Mouse (Mus musculus): ENCODE data around the gene Junb. TPM values are rescaled to one million over a fixed set of nuclear protein-coding genes. Genes with fewer than 3 reads are reported as not detected.

Gene Junb
- 6.0 and 6.5 TPM in 2 replicates for polyA plus RNA-seq (2016; fragmentation: Nextera tagmentation; extraction: Ambion mirVana)

- H3K9me3 ChIP-seq = no peaks in the 10 kb centered on the region
- H3K4me2 ChIP-seq (replicated peaks) = peak within 1 kb of the TSS; percentile 98
- H3K4me1 ChIP-seq = peaks cover 58% of the 10 kb centered on the region
- WGBS = under 1% methylated on average over 63 of the region's 63 CpGs
- peak within 1 kb of the TSS; percentile 51 for H3K4me3 ChIP-seq
- H3K27ac ChIP-seq (replicated peaks) = 0 out of 2 replicates have a peak within 1 kb of the TSS, but pooled peaks have one; percentile 20
- peak within 1 kb of the TSS; percentile 53 for H3K9ac ChIP-seq (replicated peaks)
- ATAC-seq (ENCODE audit: low FRiP score, low read depth) = peak; percentile 32; the same call in 1 of the 2 replicates
- H3K27me3 ChIP-seq = peaks cover 66% of the 10 kb centered on the region
- H3K36me3 ChIP-seq = peaks cover 18% of the 10 kb centered on the region
Observed at GRCm38 (mm10) chr8:84978248-84978940, at the start of gene Junb. TSS of gene Junb (minus strand) at chr8:84978718.

GRCm38 (mm10) chr8:85027922-85028321 lies 49.4 kb upstream of the Junb start:
- Histone ChIP-seq H3K27me3 (no peaks in the 10 kb centered on the region), H3K4me2 (replicated peaks) (peak overlapping the region; percentile 80), H3K4me1 (peaks cover 37% of the 10 kb centered on the region), H3K9me3 (no peaks in the 10 kb centered on the region), H3K9ac (replicated peaks) (peak overlapping the region; percentile 95), H3K4me3 (peak overlapping the region; percentile 82), H3K36me3 (peaks cover 48% of the 10 kb centered on the region), H3K27ac (replicated peaks) (no peak overlapping the region)
- no peak for ATAC-seq (ENCODE audit: low FRiP score, low read depth)
- 31% methylated on average over 2 of the region's 2 CpGs for WGBS

GRCm38 (mm10) chr8:85027516-85027855 lies 49.0 kb upstream of the Junb start:
- Histone ChIP-seq H3K4me3 (peak overlapping the region; percentile 82), H3K36me3 (peaks cover 48% of the 10 kb centered on the region), H3K4me2 (replicated peaks) (peak overlapping the region; percentile 80), H3K9me3 (no peaks in the 10 kb centered on the region), H3K4me1 (peaks cover 37% of the 10 kb centered on the region), H3K27me3 (no peaks in the 10 kb centered on the region), H3K9ac (replicated peaks) (peak overlapping the region; percentile 95), H3K27ac (replicated peaks) (peak overlapping the region; percentile 78)
- no peak for ATAC-seq (ENCODE audit: low FRiP score, low read depth)
- 2% methylated on average over 13 of the region's 13 CpGs for WGBS

GRCm38 (mm10) chr8:85026670-85027515 lies 48.4 kb upstream of the Junb start, which contains the start of gene Trir:
TSS of gene Trir (plus strand) at chr8:85026823.
- H3K36me3 ChIP-seq = peaks cover 48% of the 10 kb centered on the region

GRCm38 (mm10) chr8:85025098-85025932 lies 46.8 kb upstream of the Junb start, which contains the start of gene Asna1:
TSS of gene Asna1 (minus strand) at chr8:85025281.
- Histone ChIP-seq H3K27ac (replicated peaks) (peak within 1 kb of the TSS; percentile 77), H3K4me1 (peaks cover 40% of the 10 kb centered on the region), H3K4me2 (replicated peaks) (peak within 1 kb of the TSS; percentile 99), H3K9ac (replicated peaks) (peak within 1 kb of the TSS; percentile 76), H3K4me3 (peak within 1 kb of the TSS; percentile 78), H3K36me3 (peaks cover 50% of the 10 kb centered on the region), H3K9me3 (no peaks in the 10 kb centered on the region), H3K27me3 (no peaks in the 10 kb centered on the region)
- peak; percentile 85 for ATAC-seq (ENCODE audit: low FRiP score, low read depth)
- 7% methylated on average over 30 of the region's 30 CpGs for WGBS

More at GRCm38 (mm10) chr8:85026670-85027515, 48.4 kb upstream of the Junb start, which contains the start of gene Trir:
- H3K9me3 ChIP-seq = no peaks in the 10 kb centered on the region
- peak; percentile 80 for ATAC-seq (ENCODE audit: low FRiP score, low read depth)
- peak within 1 kb of the TSS; percentile 82 for H3K4me3 ChIP-seq
- H3K27ac ChIP-seq (replicated peaks) = peak within 1 kb of the TSS; percentile 78
- H3K27me3 ChIP-seq = no peaks in the 10 kb centered on the region
- WGBS = under 1% methylated on average over 62 of the region's 75 CpGs
- peak within 1 kb of the TSS; percentile 99 for H3K4me2 ChIP-seq (replicated peaks)
- peaks cover 37% of the 10 kb centered on the region for H3K4me1 ChIP-seq
- peak within 1 kb of the TSS; percentile 95 for H3K9ac ChIP-seq (replicated peaks)

- Histone ChIP-seq H3K27me3 (no peaks in the 10 kb centered on the region), H3K27ac (replicated peaks) (no peak overlapping the region), H3K4me3 (peak overlapping the region; percentile 78), H3K9ac (replicated peaks) (no peak overlapping the region), H3K9me3 (no peaks in the 10 kb centered on the region), H3K36me3 (peaks cover 51% of the 10 kb centered on the region), H3K4me2 (replicated peaks) (peak overlapping the region; percentile 99), H3K4me1 (peaks cover 33% of the 10 kb centered on the region)
- ATAC-seq (ENCODE audit: low FRiP score, low read depth) = no peak
- 93% methylated on average over 3 of the region's 3 CpGs for WGBS
Observed at GRCm38 (mm10) chr8:85023846-85024245, 45.3 kb upstream of the Junb start.

GRCm38 (mm10) chr8:85021514-85022055 lies 43.1 kb upstream of the Junb start:
- Histone ChIP-seq H3K4me1 (peaks cover 26% of the 10 kb centered on the region), H3K4me2 (replicated peaks) (no peak overlapping the region), H3K27me3 (no peaks in the 10 kb centered on the region), H3K9ac (replicated peaks) (no peak overlapping the region), H3K9me3 (no peaks in the 10 kb centered on the region), H3K36me3 (peaks cover 69% of the 10 kb centered on the region), H3K27ac (replicated peaks) (no peak overlapping the region), H3K4me3 (no peak overlapping the region)
- WGBS = 91% methylated on average over 3 of the region's 3 CpGs
- no peak for ATAC-seq (ENCODE audit: low FRiP score, low read depth)

GRCm38 (mm10) chr8:85017209-85017608 lies 38.7 kb upstream of the Junb start:
- H3K36me3 ChIP-seq = peaks cover 51% of the 10 kb centered on the region
- 29% methylated on average over 5 of the region's 5 CpGs for WGBS
- peaks cover 12% of the 10 kb centered on the region for H3K4me1 ChIP-seq
- no peak overlapping the region for H3K9ac ChIP-seq (replicated peaks)
- H3K4me2 ChIP-seq (replicated peaks) = no peak overlapping the region
- ATAC-seq (ENCODE audit: low FRiP score, low read depth) = no peak; the same call in 1 of the 2 replicates
- peaks cover 35% of the 10 kb centered on the region for H3K27me3 ChIP-seq
- H3K4me3 ChIP-seq = no peak overlapping the region
- no peak overlapping the region for H3K27ac ChIP-seq (replicated peaks)
- H3K9me3 ChIP-seq = no peaks in the 10 kb centered on the region

GRCm38 (mm10) chr8:85016724-85017123 lies 38.2 kb upstream of the Junb start:
- Histone ChIP-seq H3K9me3 (no peaks in the 10 kb centered on the region), H3K27ac (replicated peaks) (no peak overlapping the region), H3K36me3 (peaks cover 46% of the 10 kb centered on the region), H3K4me2 (replicated peaks) (no peak overlapping the region), H3K4me1 (peaks cover 12% of the 10 kb centered on the region), H3K27me3 (peaks cover 40% of the 10 kb centered on the region), H3K9ac (replicated peaks) (no peak overlapping the region), H3K4me3 (no peak overlapping the region)
- WGBS = 72% methylated on average over 10 of the region's 10 CpGs
- ATAC-seq (ENCODE audit: low FRiP score, low read depth) = no peak

GRCm38 (mm10) chr8:85014431-85014830 lies 35.9 kb upstream of the Junb start, which contains the start of gene Best2:
TSS of gene Best2 (minus strand) at chr8:85014531.
- 53% methylated on average over 1 of the region's 2 CpGs for WGBS

GRCm38 (mm10) chr8:85013230-85013840 lies 34.8 kb upstream of the Junb start:
- H3K9ac ChIP-seq (replicated peaks) = peak overlapping the region; percentile 44
- peak overlapping the region; percentile 36 for H3K4me3 ChIP-seq
- WGBS = 3% methylated on average over 26 of the region's 26 CpGs
- H3K36me3 ChIP-seq = peaks cover 13% of the 10 kb centered on the region
- peaks cover 9% of the 10 kb centered on the region for H3K4me1 ChIP-seq
- peak; percentile 52 for ATAC-seq (ENCODE audit: low FRiP score, low read depth)
- peaks cover 64% of the 10 kb centered on the region for H3K27me3 ChIP-seq
- H3K27ac ChIP-seq (replicated peaks) = no peak overlapping the region
- H3K9me3 ChIP-seq = no peaks in the 10 kb centered on the region
- peak overlapping the region; percentile 64 for H3K4me2 ChIP-seq (replicated peaks)

More at GRCm38 (mm10) chr8:85014431-85014830, 35.9 kb upstream of the Junb start, which contains the start of gene Best2:
- peak within 1 kb of the TSS; percentile 64 for H3K4me2 ChIP-seq (replicated peaks)
- peak within 1 kb of the TSS; percentile 36 for H3K4me3 ChIP-seq
- no peaks in the 10 kb centered on the region for H3K9me3 ChIP-seq
- no peak for ATAC-seq (ENCODE audit: low FRiP score, low read depth)
- H3K4me1 ChIP-seq = peaks cover 9% of the 10 kb centered on the region
- H3K9ac ChIP-seq (replicated peaks) = peak within 1 kb of the TSS; percentile 44
- H3K27ac ChIP-seq (replicated peaks) = no peak within 1 kb of the TSS
- H3K27me3 ChIP-seq = peaks cover 55% of the 10 kb centered on the region
- peaks cover 24% of the 10 kb centered on the region for H3K36me3 ChIP-seq

Data from midbrain, embryonic 12.5 days (tissue).